Mouse (Mus musculus): ENCODE results near the gene Ppard. TPM values are rescaled to one million over a fixed set of nuclear protein-coding genes. Genes with fewer than 3 reads are reported as not detected.

The Ppard gene
- total RNA-seq, 2 experiments from 2014 or later = 27.1 to 28.9 TPM

DNA sequence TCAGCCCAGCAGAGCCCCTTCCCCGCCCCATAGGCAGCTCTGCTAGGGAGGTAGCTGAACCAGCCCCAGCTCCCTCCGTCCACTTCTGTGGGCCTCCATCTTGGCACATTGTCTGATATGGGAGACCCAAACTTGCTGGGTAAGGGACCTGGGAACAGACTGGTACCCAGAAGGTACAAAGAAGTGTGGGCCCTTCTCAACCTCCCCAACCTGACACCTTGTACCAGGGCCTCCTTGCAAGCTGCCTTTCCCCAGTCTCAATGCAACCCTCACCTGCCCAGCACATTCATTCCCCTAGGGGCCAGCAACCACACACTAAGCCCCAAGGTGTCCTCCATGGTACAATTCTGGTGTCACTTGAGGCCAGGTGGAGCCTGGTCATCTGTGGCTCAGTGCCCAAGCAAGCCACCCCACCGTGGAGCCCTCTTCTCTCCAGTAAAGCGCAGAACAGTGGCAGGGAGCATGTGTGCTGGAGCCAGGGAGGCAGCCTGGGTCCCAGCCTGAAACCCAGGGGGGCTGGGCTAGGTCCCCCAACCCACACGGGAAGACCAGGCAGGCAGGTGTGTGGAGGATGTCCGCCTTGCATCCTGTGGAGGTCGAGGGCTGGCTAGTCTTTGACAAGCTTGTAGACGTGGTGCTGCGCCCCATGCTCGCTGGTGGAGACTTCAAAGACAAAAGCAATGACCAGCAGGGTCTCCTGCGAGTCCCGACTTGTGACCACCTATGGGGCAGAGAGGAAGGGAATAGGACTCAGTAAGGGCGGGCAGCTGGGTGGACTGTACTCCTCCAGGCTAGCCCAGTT lies 99.8 kb downstream of the Ppard start:
- no peak for DNase-seq (ENCODE audit: low spot score in 2 of 2)

DNA sequence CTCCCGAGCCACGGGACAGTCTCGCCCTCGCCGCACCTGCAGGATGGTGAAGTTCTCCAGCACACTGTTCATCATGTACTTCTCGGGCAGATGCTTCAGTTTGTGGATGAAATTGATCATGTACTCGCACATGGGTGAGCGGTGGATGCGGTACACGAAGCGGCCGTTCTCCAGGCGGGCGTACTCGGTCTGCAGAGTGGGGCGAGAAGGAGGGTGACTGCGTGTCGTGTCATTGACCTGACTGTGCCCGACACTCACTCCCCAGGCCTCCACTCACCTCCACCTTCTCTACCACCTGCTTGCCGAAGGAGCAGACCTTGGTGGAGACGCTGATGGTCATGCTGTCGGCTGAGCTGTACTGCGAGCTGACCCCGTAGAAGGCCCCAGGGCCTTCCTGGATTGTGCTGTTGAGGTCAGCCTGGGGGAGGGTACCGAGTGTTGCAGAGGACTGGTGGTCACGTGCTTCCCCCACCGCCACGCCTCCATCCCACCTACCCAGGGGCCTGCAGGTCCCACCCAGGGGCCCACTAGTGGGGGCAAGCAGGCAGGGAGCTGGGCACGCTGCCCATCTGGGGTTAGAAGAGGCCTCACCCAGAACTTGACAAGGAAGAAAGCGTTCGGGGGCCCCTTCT lies 100.5 kb downstream of the Ppard start:
- no peak for DNase-seq (ENCODE audit: low spot score in 2 of 2)

DNA sequence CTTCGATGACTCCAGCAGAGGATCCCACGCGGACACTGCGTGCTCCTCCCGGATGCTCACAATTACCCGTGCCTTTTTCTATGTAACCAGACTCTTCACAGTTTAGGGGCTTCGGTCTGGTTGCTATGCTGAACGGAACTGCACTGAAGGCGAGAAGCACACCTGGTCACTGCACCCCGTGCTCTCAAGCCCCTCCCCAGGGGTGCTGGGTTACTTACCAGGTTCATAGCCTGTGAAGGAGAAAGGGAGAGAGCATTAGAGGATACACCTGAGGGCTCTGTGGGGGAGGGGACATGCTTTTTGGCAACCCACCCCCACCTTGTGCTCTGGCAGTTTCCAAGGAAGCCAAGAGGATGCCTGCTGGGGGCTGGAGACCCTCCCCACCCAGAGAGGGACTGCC lies 102.8 kb downstream of the Ppard start:
- DNase-seq (ENCODE audit: low spot score in 2 of 2) = no peak

DNA sequence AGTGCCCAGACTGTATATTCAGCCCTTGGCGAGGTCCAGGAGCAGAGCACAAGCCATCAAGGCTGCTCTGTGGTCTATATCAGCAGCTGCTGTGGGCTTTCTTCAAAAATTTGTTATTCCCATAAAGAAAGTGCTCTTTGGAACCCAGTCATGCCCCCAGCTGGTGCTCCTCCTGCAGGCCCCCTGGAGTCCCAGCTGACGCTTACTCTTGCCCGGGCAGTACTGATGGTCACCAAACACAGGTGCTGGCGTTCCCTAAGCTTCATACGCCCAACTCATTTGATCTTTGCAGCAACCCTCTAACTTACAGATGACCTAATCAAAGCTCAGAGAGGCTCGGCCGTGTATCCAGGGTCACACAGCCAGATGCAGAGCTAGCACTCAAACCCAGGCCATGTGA lies 105.0 kb downstream of the Ppard start:
- no peak for DNase-seq (ENCODE audit: low spot score in 2 of 2)

DNA sequence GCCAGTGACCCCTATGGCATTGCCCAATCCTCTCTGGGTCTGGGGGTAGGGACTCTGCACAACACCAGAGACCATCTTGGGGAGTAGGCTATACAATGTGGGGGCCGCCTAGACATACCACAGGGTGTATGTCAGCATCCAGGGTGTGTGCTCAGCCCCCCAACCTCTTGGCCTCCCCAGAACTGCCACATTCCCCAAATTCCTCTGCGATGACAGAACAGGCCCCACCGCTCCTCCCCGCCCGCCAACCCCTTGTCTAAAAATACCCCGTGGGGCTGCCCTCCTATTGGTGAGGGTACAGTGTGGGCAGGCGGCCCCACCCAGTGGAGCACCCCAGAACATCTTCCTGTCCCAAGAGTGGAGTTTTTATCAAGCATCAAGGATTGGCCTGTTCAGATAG lies 108.1 kb downstream of the Ppard start:
- DNase-seq (ENCODE audit: low spot score in 2 of 2) = no peak

DNA sequence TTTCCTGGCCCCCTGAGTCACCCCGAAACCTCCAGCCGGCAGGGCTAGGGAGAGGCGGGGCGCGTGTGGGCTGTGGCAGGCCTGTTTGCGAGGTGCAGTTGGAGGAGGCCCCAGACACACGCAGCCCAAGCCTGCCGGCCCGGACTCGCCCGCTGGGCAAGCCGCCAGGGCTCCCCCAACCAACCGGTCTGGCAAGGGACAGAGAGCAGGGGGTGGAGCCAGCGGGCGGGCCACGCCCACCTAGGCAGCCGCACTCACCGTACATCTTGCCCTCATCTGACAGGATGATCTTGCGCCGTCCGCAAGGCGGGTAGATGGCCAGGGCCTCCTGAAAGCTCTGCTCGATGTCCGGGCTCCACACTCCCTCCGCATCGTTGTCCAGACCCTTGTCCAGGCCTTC lies 108.6 kb downstream of the Ppard start:
- DNase-seq (ENCODE audit: low spot score in 2 of 2) = peak; percentile 63 to 76

DNA sequence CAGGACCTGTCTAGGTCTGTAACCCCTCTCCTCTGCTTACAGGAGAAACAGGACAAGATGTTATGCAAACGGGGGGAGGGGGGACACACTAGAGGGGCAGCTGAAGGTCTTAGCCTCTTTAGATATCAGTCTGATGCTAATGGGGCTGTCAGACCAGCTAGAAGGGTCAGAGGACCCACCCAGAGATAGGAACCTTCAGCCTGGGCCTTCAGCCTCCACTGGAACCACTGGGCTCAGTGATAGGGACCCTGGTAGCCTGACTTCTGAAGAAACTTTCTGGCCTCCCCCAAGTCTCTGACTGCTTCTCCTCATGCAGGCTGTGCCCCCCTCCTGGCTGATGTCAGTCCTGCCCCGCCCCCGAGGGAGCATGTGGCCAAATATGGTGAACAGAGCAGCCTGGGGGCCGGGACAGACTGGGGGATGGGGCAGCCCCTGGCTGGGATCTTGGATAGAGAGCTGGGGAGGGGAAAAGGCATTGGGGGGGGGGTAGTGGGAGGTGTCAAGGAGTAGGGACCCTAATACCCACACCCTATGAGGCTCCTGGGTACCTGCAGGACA lies 111.6 kb downstream of the Ppard start:
- DNase-seq (ENCODE audit: low spot score in 2 of 2) = no peak

DNA sequence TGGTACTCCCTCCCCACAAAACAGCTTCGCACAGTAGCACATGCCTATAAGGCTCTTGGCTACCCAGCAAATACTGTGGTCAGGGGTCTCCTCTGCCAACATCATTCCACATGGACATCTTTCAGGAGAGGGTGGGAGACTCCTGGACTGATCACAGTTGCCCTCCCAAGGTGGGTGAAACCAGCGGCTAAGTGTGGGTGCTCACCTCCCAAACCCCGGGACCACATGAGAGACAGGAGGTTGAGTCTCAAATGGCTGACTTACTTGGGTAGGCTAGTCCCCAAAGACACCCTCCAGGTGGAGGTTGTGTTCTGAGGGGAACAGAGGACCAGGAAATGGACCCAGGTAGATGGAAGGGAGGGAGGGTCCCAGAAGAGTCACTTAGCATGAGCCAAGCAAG lies 112.2 kb downstream of the Ppard start:
- DNase-seq (ENCODE audit: low spot score in 2 of 2) = no peak

- DNase-seq (ENCODE audit: low spot score in 2 of 2) = no peak
These were observed 112.8 kb downstream of the Ppard start for GRCm38 (mm10) chr17:28345271-28345721.

GRCm38 (mm10) chr17:28345882-28346281 lies 113.4 kb downstream of the Ppard start:
- DNase-seq (ENCODE audit: low spot score in 2 of 2) = no peak

DNA sequence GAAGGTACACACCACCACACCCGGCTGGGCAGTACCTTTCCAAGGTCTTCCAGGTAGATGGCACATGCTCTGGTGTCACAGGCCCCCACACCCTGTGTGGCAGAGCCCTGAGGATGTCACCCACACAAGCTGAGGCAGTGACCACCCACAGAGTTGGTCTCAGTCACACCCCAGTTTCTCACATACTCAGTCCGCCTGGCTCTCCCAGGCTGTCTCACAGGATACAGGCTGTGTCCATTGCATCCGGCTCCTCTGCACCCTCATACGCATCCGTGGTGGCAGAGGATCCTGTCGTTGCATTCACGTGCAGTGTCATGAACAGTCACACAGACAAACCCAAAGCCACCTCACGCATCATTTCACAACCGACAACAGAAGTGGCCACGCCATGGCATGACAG lies 114.8 kb downstream of the Ppard start:
- DNase-seq (ENCODE audit: low spot score in 2 of 2) = no peak

- no peak for DNase-seq (ENCODE audit: low spot score in 2 of 2)
These were observed 115.7 kb downstream of the Ppard start for GRCm38 (mm10) chr17:28348211-28348610.

DNA sequence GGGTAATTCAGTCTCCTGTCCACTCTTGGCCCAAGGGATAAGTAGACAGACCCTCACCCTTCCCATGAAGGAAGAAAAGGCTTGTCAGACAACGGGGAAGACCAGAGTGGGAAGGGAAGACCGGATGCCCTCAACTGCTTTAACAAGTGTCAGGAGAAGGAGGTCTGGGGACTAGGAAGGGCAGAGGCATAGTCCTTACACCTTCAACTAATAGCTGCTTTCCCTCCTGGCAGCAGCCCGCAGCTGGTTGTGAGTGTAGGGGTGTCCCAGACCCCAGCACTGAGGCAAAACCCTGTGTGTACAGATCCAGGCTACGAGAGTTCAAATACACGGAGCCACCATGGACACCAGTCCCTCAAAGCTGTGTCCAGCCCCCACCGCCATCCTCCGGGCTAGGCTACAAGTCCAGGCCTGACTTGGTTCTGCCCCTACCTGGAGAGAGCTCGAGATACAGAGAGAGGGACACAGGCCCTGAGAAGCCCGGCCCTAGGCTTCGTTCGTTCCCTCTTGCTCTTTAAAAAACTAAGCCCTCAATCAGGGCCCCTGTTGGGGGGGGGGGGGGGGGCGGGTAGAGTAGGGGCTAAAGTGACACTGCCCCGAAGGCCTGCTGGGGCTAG lies 116.9 kb downstream of the Ppard start:
- DNase-seq (ENCODE audit: low spot score in 2 of 2) = no peak

DNA sequence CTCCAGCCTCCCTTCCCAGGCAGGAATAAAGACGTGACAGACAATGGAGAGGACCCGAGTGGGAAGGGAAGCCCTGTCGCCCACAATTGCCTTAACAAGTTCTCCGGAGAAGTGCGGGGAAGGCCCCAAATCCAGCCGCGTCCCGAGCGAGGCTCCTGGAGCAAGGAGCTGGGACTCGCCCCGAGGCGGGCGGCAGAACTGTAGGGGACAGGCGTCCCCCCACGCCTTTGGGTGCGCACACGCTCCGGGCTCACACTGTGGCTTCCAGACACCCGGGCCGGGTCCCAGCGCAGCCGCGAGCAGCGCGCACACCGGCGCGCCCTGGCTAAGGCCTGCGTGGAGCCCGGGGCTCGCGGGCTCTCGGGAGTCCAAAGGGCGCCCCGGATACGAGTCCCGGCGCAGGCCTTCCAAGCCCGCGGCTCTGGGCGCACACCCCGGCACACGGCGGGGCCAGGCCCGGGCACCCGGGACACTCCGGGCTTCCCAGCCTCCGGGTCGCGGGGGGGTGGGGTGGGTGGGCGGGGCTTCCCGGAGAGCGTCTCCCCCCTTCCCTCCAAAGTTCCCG lies 117.5 kb downstream of the Ppard start:
- DNase-seq (ENCODE audit: low spot score in 2 of 2) = no peak

- DNase-seq (ENCODE audit: low spot score in 2 of 2) = peak; percentile 47 to 58
These were observed 118.2 kb downstream of the Ppard start, which contains the start of gene Tead3 for GRCm38 (mm10) chr17:28350466-28351352. TSS of gene Tead3 (minus strand) at chr17:28350817.

Other genes with a start within 250 kb of the Ppard start
- 1 to 10 TPM in 1 of 2 experiments, under 1 TPM in 1; 0.86 to 1.3 TPM for gene Tcp11, start 152.1 kb upstream of the Ppard start, total RNA-seq (2021)
- 1 to 10 TPM; 1.7 to 2.4 TPM for gene Scube3, start 90.6 kb upstream of the Ppard start, total RNA-seq (2021)
- 100 to 1,000 TPM in 1 of 2 experiments, 10 to 100 TPM in 1; 95.1 to 102 TPM for gene Zfp523, start 55.6 kb upstream of the Ppard start, total RNA-seq (2021)
- 1 to 10 TPM; 3.7 to 3.9 TPM for gene Def6, start 24.9 kb upstream of the Ppard start, total RNA-seq (2021)
- 10 to 100 TPM; 23.0 to 28.2 TPM for gene Fance, start 80.8 kb downstream of the Ppard start, total RNA-seq (2021)
- gene Rpl10a, start 95.8 kb downstream of the Ppard start, total RNA-seq (2021) = 100 to 1,000 TPM; 394 to 418 TPM
- 1 to 10 TPM; 5.1 to 5.7 TPM for gene Tead3, start 118.1 kb downstream of the Ppard start, total RNA-seq (2021)
- gene Tulp1, start 132.5 kb downstream of the Ppard start, total RNA-seq (2021) = not detected